Mouse (Mus musculus) adrenal gland, postnatal 4 days (tissue): ENCODE measurements around the gene Lrrn2. TPM values are rescaled to one million over a fixed set of nuclear protein-coding genes. Genes with fewer than 3 reads are reported as not detected.

ENCODE experiments used
- DNase-seq, 2 experiments: peaks; one replicate each; pipeline ENCODE4 v3.0.0; 2021 to 2022; ENCODE audit warnings: low spot score in 2 of 2, mixed read lengths in 2 of 2
- long read RNA-seq, 2 experiments: library from polyadenylated mRNA; stranded (forward); transcript quantifications; one replicate each; pipeline ENCODE4 v2.0.0; 2021
- total RNA-seq, 2 experiments: library from RNA; stranded (reverse); gene quantifications; 2 replicates each; pipeline ENCODE4 v1.2.3; 2021

Gene Lrrn2
- total RNA-seq, result 10 to 100 TPM; 10.9 to 13.2 TPM
- long read RNA-seq, experiment 1, transcript Lrrn2-201 (2 exons, 3,428 nt), result major isoform, 17 of 22 reads
- long read RNA-seq, experiment 1, partial matches to known transcripts, result 0 of 22 reads
- long read RNA-seq, experiment 1, other reads (novel, unspliced or antisense), result 5 of 22 reads
- long read RNA-seq, experiment 2, partial matches to known transcripts, result 0 of 9 reads
- long read RNA-seq, experiment 2, other reads (novel, unspliced or antisense), result 7 of 9 reads

- peak; percentile 15 to 24 for DNase-seq
Measured at GRCm38 (mm10) chr1:132880161-132881005, at the start of gene Lrrn2. Lrrn2 (plus strand) TSS chr1:132880273.

GRCm38 (mm10) chr1:132831963-132832362 lies 48.1 kb upstream of the Lrrn2 start:
- DNase-seq, result no peak

- no peak for DNase-seq
Measured at GRCm38 (mm10) chr1:132834037-132834436, 46.0 kb upstream of the Lrrn2 start.

- DNase-seq, result no peak
Measured at GRCm38 (mm10) chr1:132836895-132837294, 43.2 kb upstream of the Lrrn2 start.

GRCm38 (mm10) chr1:132837691-132838090 lies 42.4 kb upstream of the Lrrn2 start:
- DNase-seq, result no peak

GRCm38 (mm10) chr1:132838371-132838770 lies 41.7 kb upstream of the Lrrn2 start:
- DNase-seq, result no peak

GRCm38 (mm10) chr1:132843612-132844011 lies 36.5 kb upstream of the Lrrn2 start:
- no peak for DNase-seq

GRCm38 (mm10) chr1:132844088-132844804 lies 35.8 kb upstream of the Lrrn2 start:
- DNase-seq, result peak in 1 of 2 experiments; percentile 20

- DNase-seq, result no peak
Measured at GRCm38 (mm10) chr1:132845766-132846165, 34.3 kb upstream of the Lrrn2 start.

GRCm38 (mm10) chr1:132850809-132851208 lies 29.3 kb upstream of the Lrrn2 start:
- DNase-seq, result no peak

- no peak for DNase-seq
Measured at GRCm38 (mm10) chr1:132851296-132851695, 28.8 kb upstream of the Lrrn2 start.

GRCm38 (mm10) chr1:132851771-132852170 lies 28.3 kb upstream of the Lrrn2 start:
- no peak for DNase-seq

- DNase-seq, result no peak
Measured at GRCm38 (mm10) chr1:132853312-132853711, 26.8 kb upstream of the Lrrn2 start.

- no peak for DNase-seq
Measured at GRCm38 (mm10) chr1:132858516-132859383, 21.3 kb upstream of the Lrrn2 start.

- DNase-seq, result no peak
Measured at GRCm38 (mm10) chr1:132864220-132864619, 15.9 kb upstream of the Lrrn2 start.

GRCm38 (mm10) chr1:132865585-132865984 lies 14.5 kb upstream of the Lrrn2 start:
- DNase-seq, result no peak

GRCm38 (mm10) chr1:132870327-132870726 lies 9.7 kb upstream of the Lrrn2 start:
- DNase-seq, result no peak

- DNase-seq, result no peak
Measured at GRCm38 (mm10) chr1:132878951-132879610, 992 bp upstream of the Lrrn2 start.

- DNase-seq, result no peak
Measured at GRCm38 (mm10) chr1:132879801-132880160, 292 bp upstream of the Lrrn2 start.

GRCm38 (mm10) chr1:132881041-132881761 lies 1.1 kb downstream of the Lrrn2 start:
- DNase-seq, result no peak
